Mouse (Mus musculus): ENCODE measurements around the gene Sycp3. TPM values are rescaled to one million over a fixed set of nuclear protein-coding genes. Genes with fewer than 3 reads are reported as not detected.
"Not testable (repeated sequence)": the region's sequence is repeated elsewhere in the genome, so short reads cannot be mapped to it uniquely, and the experiment has no call there.

Sycp3 gene
- total RNA-seq, 2 experiments from 2014 or later: not detected

DNA sequence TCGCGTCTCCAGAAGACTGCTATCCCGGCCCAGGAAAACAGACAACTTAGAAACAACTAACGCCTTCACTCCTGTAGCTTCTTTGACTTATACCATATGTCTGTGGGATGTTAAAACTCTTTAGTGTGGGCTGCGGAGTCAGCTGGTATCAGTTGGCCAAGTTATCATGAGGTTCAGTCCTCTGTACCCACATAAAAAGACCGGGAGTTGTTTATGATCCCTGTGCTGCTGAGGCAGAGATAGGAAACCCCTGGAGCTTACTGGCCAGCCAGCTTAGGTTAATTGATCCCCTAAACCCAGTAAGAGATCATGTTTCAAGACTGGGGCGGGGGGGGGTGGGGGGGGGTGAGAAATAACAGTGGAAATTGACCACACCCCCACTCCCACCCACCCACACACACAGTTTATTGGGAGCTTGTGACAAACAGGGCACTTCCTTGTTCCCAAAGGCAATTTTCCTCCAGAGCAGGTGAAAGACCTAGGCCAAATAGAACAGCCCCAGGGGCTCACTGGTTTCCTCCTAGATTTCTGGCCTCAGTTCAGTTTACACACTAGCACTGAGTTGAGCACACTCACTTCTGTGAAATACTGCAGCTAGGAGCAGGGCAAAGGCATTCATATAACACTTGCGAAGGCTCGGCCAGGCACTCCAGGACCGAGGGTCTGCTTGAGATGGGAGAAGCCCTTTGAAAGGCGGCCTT, 37.6 kb downstream of the Sycp3 start:
- DNase-seq (ENCODE audit: low spot score): no peak
- intact Hi-C loops (cut with DNase I): no loop called here

DNA sequence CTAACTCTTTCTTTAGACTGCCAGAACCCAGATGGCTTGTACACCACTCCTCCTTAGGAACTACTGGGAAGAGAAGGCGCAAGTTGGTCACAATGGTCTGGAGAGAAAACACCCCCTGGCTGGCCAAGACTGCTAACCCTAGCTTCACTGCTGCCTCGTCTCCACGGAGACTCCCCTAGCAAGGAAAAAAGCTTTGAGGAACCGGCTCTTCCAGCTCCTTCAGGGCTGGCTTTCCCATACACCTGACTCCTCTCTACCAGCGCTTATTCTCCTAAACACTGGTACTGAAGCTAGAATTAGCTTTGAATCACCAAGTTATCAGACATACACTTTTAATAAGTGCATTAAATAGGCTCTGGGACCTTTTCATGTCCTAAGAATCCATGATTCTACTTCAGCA, 40.6 kb downstream of the Sycp3 start:
- intact Hi-C loops (cut with DNase I): loop anchor here (5.0 kb wide), 2 partner anchors 123 to 327 kb away; partner anchors contain the start of genes Dram1, Gnptab and Utp20
- no peak for DNase-seq (ENCODE audit: low spot score)

DNA sequence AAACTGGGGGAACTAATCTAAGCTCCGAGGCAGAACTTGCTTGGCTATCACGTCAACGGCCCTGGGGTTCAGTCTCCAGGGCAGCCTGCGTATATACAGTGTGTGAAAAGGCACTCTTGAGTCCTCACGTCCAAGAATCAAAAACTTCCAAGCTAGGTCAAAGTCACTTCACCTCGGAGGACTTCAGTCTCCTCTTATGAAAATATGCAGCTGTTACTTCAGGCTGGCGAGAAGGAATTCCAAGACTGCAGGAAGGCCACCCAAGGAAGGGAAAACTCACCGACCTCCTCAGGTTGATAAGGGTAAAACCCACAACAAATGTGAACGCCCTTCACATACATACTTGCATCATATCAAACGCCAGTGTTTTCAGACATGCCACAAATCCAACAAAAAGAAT, 42.0 kb downstream of the Sycp3 start:
- no peak for DNase-seq (ENCODE audit: low spot score)
- intact Hi-C loops (cut with DNase I): loop anchor here (5.0 kb wide), 2 partner anchors 124 to 326 kb away; partner anchors contain the start of genes Dram1, Gnptab and Utp20

DNA sequence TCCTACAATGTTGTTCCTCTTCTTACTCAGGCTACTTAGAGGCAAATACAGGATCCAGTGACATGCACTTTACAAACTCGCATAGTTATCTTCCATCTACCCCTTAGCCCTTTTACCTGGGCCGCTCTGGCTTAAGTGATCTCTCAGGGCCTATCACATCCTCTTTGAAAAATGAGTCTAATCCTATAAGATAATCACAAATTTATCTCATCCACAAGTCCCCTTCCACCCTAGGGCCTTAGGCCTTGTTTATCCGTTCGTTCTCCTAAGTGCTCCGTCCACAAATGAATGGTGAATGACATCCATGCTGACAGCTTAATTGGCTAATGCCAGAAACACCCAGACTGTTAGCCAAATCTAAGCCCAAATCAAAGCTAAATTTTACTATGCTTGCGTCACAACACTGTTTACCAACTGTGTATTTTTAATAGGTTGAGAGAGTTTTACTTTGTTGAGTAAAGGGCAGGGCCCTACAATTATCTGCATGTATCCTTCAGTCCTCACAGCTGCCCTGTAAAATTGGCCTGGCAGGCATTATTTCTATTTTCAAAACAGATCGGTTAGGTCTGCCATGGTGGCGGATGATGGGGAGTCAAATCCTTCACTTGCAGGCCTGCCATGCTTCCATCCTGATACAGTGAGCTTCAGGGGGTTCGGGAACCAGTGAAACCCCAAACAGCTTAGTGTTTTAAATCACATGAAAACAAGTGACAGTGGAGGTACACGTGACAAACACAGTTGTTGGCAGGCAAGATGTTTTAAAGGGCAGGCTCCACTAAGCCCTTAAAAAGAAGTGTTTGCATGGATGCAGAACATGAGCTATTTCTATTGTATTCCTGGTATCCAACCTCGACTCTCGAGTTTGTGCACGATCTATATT, 42.8 kb downstream of the Sycp3 start:
- intact Hi-C loops (cut with DNase I): loop anchor here (5.0 kb wide), 2 partner anchors 125 to 325 kb away; partner anchors contain the start of genes Dram1, Gnptab and Utp20
- no peak for DNase-seq (ENCODE audit: low spot score)

GRCm38 (mm10) chr10:88502919-88503318, 43.5 kb downstream of the Sycp3 start:
- DNase-seq (ENCODE audit: low spot score): no peak
- intact Hi-C loops (cut with DNase I): loop anchor here (5.0 kb wide), 2 partner anchors 126 to 324 kb away; partner anchors contain the start of genes Dram1, Gnptab and Utp20

DNA sequence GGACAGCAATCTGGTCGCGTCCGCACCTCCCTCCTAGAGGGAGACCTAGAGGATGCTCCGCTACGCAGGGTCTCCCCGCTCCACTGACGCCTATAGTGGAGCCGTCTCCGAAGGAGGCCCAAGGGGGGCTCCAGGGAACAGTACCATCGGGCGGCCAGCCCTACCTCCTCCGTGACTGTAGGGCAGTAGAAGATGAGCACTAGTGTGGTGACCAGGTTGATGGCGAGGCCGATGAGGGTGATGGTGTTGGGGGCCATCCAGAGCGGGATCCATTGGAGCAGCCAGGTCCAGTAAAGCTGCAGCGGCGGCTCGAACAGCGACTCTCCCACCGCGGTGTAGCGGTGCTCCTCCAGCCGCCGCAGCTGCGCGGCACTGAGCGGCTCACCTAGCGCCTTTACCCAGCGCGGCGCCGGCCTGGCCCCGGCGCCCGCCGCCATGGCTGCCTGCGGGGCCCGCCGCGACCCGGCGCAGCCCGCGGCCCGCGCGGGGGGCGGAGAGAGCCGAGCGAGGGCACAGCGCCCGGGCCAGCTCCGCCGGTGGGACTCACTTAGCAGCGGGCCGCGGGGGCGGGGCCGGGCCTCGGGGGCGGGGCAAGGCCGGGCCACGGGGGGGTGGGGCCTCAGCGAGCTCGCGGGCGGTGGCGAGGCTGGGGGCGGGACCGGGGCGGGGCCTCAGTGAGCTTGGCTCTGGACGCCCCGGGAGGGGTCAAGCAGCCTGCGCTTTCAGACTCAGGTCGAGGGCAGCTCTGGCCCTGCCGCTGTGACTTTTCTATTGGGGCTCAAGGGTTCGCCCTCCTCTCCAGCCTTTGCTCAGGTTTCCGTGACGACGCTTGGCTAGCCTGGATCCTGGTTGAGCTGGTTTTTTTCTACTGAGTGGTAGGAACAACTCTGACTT, 44.3 kb downstream of the Sycp3 start, which contains the start of gene Chpt1:
Chpt1 (minus strand) TSS at position 653 of the 894 bp plus-strand sequence.
- intact Hi-C loops (cut with DNase I): loop anchor here (5.0 kb wide), 2 partner anchors 126 to 324 kb away; partner anchors contain the start of genes Dram1, Gnptab and Utp20
- peak; percentile 78 for DNase-seq (ENCODE audit: low spot score)

- intact Hi-C loops (cut with DNase I): loop anchor here (5.0 kb wide), 2 partner anchors 127 to 323 kb away; partner anchors contain the start of genes Dram1, Gnptab and Utp20
- no peak for DNase-seq (ENCODE audit: low spot score)
Measured at GRCm38 (mm10) chr10:88504481-88504880, 45.1 kb downstream of the Sycp3 start.

DNA sequence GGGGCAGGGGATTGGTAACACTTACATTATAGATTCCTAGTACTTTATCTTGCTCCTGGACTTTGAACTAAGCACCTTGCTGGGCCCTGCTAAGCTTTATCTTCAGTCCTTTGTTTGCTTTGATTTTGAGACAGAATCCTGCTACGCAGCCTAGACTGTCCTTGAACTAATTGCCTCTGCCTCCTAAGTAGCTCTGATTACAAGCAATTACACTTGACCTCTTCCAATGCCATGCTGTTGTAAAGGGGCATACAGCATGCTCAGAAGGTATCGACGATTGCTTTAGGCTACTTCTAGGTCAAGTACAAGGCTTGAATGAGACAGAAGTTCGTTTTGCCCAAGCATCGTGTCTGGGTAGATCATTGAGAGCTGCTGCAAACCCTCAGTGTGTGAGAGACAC, 45.9 kb downstream of the Sycp3 start:
- intact Hi-C loops (cut with DNase I): no loop called here
- no peak for DNase-seq (ENCODE audit: low spot score)

GRCm38 (mm10) chr10:88507691-88508143, 48.3 kb downstream of the Sycp3 start:
- intact Hi-C loops (cut with DNase I): no loop called here
- no peak for DNase-seq (ENCODE audit: low spot score)

GRCm38 (mm10) chr10:88510503-88511271, 51.3 kb downstream of the Sycp3 start:
- intact Hi-C loops (cut with DNase I): loop anchor here (5.0 kb wide), 1 partner anchor 217 kb away; no protein-coding TSS in a partner anchor
- DNase-seq (ENCODE audit: low spot score): peak; percentile 35

DNA sequence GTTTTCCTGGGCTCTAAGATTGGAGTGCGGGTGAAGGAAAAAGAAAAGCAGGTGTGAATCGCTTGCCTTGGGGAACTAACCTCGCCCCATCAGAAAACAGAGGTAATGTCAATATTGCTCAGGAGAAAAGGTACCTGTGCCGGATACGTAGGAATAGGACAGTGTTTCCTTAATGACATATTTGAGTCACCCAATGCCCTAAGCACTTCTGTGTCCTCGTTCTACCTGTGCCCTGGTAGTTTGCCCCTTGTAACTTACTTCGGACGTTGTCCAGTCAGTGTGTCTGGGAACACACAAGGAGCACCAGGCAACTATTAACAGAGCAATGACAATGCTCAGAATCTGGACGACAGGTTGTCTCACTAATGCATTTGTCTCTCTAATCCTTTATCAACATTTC, 52.0 kb downstream of the Sycp3 start:
- intact Hi-C loops (cut with DNase I): loop anchor here (5.0 kb wide), 1 partner anchor 216 kb away; no protein-coding TSS in a partner anchor
- no peak for DNase-seq (ENCODE audit: low spot score)

DNA sequence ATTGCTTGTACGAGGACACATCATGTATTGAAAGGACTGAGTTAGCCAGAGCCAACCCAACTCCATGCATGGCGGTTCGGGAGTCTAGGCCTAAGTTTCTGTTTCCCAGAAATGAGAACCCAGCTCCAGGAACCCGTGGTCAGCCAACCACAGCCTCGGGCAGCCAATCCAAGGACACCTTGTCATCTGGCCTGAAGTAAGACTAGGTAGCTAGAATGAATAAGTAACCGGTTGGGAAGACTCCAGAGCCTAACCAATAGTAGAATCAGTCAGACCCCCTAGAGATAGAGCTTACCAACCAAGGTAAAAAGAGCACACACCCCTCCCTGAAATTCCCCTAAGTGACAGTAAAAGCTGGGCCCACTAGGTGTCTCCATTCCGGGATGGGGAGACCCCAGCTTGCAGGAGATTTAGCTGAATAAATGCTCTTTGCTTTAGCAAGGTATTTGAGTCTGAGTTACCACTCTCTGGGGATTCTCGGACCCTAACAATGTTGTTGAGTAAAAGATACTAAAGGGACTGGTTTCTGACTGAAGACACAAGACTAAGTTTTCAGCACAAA, 54.3 kb downstream of the Sycp3 start:
- no peak for DNase-seq (ENCODE audit: low spot score)
- intact Hi-C loops (cut with DNase I): loop anchor here (5.0 kb wide), 1 partner anchor 214 kb away; no protein-coding TSS in a partner anchor

GRCm38 (mm10) chr10:88514495-88514894, 55.1 kb downstream of the Sycp3 start:
- peak; percentile 31 for DNase-seq (ENCODE audit: low spot score)
- intact Hi-C loops (cut with DNase I): loop anchor here (5.0 kb wide), 1 partner anchor 213 kb away; no protein-coding TSS in a partner anchor

- DNase-seq (ENCODE audit: low spot score); intact Hi-C loops (cut with DNase I): not testable (repeated sequence)
Measured at GRCm38 (mm10) chr10:88515049-88515448, 55.7 kb downstream of the Sycp3 start.

DNA sequence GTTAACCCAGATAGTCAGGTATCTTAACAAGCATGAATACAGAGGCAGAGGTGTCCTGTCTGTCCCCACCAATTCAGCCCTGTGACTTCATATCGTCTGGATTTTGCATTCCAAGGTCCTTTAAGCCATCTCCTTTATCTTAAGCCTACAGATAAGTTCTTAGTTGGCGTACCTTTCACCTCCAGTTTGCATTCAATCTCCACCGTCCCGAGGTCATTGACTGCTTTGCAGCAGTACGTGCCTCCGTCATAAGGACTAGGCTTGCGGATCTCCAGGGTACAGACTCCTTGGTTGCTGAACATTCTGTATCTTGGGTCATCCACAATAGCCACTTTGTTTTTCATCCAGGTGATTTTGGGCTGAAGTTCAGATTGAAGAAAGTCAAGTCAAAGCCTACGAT, 63.4 kb downstream of the Sycp3 start:
- no peak for DNase-seq (ENCODE audit: low spot score)
- intact Hi-C loops (cut with DNase I): no loop called here

Data from heart, postnatal 25 days (tissue).